Mouse (Mus musculus) layer of hippocampus, adult 9-10 months (tissue): ENCODE data around the gene Gm21677.
"Not testable (repeated sequence)": the region's sequence is repeated elsewhere in the genome, so short reads cannot be mapped to it uniquely, and the experiment has no call there.

Experiments used
- DNase-seq: peaks from one replicate; pipeline ENCODE4 v3.0.0; 2022; ENCODE audit warnings: low spot score

Gm21677 gene

DNA sequence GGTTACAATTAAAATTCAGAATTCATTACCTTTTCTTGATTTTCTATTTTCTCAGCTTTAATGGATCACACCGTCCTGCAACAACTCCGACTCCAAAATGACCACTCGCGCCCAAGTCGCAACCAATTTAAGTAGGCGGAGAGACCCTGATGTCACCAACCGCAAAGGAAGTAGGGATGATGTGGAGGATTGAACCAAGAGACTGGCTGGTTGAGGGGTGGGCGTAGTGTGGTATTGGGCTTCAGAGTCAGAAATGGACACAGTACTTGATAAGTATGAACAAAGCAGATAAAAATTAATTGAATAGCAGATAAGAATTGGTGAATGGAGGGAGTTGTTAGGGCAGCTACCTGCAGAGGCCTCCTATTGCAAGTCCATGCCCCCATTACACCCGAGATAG lies at the start of gene Gm21677:
Gene Gm21677 (minus strand): TSS at position 101 of the 400 bp plus-strand sequence.
- DNase-seq: not testable (repeated sequence)

DNA sequence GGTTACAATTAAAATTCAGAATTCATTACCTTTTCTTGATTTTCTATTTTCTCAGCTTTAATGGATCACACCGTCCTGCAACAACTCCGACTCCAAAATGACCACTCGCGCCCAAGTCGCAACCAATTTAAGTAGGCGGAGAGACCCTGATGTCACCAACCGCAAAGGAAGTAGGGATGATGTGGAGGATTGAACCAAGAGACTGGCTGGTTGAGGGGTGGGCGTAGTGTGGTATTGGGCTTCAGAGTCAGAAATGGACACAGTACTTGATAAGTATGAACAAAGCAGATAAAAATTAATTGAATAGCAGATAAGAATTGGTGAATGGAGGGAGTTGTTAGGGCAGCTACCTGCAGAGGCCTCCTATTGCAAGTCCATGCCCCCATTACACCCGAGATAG lies 39.0 kb upstream of the Gm21677 start, which contains the start of gene Gm21693:
Gene Gm21693 (minus strand): TSS at position 101 of the 400 bp plus-strand sequence.
- not testable (repeated sequence) for DNase-seq

DNA sequence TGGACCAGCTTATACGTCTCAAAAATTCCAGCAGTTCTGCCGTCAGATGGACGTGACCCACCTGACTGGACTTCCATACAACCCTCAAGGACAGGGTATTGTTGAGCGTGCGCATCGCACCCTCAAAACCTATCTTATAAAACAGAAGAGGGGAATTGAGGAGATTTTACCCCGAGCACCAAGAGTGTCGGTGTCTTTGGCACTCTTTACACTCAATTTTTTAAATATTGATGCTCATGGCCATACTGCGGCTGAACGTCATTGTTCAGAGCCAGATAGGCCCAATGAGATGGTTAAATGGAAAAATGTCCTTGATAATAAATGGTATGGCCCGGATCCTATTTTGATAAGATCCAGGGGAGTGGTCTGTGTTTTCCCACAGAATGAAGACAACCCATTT lies 34.4 kb upstream of the Gm21677 start:
- peak; percentile 7 for DNase-seq
